Mouse (Mus musculus) cerebellum, postnatal 4 days (tissue): ENCODE measurements around the gene Rhou.
"Not testable (repeated sequence)": the region's sequence is repeated elsewhere in the genome, so short reads cannot be mapped to it uniquely, and the experiment has no call there.

Experiments
- DNase-seq, 2 experiments: peaks; one replicate each; pipeline ENCODE4 v3.0.0; 2022; ENCODE audit warnings: low spot score in 2 of 2, mixed read lengths in 1 of 2

Gene Rhou

DNA sequence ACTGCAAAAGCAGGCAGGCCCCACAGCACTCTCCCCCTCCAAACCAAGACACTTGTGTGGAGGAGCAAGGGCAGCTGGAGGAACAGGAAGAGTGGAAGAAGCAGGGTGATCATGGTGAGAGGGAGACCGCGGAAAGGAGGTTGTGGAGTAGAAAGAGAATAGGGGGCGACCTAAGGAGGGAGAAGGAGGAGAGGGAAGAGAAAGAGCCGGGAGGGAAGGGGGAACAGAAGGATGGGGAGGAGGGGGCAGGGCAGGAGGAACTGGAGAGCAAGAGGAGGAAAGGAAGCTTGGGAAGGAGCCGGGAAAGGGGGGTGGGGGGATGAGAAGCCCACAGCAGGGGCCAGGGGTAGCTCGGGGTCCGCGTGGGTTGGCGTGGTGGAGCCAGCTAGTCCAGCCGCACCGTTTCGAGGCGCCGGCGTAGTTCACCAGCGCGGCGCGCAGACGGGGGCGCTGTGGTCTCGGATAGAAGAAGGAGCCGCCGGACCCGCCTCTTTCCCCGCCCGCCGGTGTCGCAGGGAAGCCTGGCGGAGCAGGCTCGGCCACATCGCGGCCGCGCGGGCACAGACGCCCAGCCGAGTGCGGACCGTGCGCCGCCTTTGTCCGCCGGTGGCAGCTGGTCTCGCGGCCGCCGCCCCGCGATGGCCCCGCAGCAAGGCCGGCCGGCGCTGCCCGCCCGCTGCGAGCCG is at the start of gene Rhou:
Rhou (plus strand) TSS at position 622 of the 686 bp plus-strand sequence.
- DNase-seq, result peak; percentile 89 to 97

DNA sequence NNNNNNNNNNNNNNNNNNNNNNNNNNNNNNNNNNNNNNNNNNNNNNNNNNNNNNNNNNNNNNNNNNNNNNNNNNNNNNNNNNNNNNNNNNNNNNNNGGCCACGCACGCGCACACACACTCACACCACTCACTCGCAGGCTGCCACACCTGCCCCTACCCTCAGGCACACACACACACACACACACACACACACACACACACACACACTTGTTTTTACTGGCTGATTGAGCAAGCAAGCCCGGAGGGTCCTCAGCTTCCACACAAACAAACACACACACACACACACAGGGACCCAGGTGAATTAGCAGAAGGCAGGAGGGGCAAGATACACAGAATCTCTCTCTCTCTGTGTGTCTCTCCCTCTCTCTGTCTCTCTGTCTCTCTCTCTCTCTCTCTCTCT is 41.1 kb upstream of the Rhou start:
- not testable (repeated sequence) for DNase-seq

DNA sequence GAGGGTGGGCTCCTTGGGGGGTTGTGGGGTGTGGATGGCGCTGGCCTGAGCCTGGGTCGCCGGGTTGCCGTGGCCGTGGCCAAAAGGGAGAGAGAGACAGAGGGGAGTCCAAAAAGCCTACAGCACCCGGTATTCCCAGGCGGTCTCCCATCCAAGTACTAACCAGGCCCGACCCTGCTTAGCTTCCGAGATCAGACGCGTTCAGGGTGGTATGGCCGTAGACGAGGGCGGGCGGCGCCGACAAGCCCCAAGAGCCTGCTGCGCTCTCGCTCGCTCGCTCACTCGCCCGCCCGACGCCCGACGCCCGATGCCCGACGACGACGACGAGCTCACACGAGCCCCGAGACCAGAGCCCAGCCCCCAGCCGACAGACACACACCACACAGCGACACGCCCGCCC is 30.2 kb upstream of the Rhou start:
- DNase-seq, result not testable (repeated sequence)

DNA sequence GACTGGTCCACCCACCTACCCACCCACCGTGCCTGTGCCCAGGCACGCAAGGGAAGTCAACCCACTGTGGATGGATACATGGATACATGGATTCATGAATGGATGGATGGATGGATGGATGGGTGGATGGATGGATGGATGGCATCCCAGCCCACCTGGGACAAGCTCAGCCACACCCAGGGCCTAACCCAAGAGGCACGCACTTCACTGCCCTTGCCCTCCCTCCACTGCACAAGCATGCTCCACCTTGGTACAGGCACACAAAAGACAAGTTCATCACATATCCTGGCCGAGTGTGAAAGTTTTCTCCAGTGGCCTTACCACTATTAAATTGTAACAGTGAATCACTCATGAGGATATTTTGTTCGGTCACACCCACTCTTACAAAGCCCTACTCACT is 29.5 kb upstream of the Rhou start:
- no peak for DNase-seq

DNA sequence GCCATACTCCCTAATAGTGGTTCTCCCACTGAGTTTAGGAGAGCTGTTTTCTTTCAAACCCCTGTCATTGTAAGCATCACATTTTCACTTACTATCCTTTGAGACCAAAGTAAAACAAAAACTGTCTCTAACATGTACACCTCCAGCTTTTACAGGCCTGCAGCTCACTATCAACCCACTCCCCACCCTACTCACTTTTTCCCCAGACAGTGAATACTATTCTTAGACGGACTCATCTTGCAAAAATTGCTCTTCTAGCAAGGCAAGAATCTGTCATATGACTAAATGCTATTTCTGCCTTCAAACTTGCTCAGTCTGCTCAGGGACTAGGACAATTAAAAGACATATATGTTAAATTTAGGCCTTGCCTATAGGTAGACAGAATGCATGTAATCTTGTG is 29.0 kb upstream of the Rhou start:
- DNase-seq, result no peak

DNA sequence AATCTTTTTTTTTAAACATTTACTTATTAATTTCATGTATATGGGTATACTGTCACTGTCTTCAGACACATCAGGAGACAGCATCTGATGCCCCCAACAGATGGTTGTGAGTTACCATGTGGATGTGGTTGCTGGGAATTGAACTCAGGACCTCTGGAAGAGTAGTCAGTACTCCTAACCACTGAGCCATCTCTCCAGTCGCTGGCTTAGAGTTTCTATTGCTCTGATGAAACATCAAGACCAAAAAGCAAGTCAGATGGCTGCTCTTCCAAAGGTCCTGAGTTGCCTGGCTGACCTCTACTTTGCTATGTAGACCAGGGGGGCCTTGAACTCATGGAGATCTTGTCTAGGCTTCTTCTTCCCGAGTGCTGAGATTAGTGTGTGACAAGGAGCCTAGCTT is 28.0 kb upstream of the Rhou start:
- DNase-seq, result no peak

DNA sequence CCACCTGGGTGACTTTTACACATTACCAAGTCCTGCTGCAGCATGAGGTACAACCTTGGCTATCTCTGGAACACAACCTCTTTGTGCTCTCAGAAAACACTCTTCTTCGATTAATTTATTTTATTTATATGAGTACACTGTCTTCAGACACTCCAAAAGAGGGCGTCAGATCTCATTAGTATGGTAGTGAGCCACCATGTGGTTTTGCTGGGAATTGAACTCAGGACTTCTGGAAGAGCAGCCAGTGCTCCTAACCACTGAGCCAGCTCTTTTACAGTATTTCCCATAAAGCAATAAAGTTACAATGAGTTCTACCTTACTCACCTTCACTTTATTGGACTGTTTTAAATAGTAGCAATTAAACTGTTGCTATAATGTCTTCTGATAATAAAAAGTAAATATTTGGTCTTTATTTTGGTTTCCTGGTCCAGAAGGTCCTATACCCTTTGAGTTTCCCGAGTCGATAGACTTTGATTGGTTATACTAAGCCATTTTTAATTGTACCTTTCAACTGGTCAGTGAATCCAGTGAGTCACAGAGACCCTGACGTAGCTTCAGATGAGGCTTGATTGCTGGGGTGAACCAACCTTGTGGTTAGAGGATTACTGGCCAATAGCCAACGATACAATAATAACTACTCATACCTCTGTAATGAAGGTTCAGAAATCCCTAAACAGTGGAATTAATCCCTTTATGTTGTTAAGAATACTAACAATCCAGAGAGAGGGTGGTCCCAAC is 26.1 kb upstream of the Rhou start:
- no peak for DNase-seq

DNA sequence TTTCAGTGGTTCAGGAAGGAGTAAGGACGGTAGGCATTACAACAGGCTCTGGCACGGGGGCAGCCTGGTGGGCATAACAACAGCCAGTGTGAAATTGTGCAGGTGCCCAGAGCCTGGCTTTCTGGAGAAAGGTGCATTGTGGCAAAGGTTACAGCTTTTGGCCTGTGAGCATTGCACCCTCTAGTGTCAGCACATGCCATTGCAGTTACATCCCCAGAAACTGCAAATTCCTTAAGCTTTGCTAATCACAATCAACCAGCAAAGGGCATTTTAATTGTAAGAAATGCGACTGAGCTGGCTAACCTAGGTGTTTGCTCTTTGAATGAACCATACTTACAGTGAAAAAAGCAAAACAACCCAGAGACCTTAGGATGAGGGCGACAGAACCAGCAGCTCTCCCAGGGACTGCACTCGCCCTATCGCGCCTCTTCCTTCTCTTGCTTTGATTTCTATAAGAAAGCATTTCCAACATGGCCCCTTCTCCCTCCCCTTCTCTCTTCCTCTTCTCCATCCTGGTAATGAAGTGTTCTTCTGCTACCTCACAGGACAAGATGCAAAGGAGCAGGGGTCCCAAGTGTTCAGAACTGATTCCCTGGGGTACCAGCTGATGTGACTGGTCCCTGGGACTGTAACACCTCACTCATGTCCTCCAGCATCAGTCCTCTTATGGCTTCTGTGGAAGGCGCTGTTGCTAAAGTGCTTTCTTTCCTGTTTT is 25.3 kb upstream of the Rhou start:
- DNase-seq, result peak; percentile 24 to 45

DNA sequence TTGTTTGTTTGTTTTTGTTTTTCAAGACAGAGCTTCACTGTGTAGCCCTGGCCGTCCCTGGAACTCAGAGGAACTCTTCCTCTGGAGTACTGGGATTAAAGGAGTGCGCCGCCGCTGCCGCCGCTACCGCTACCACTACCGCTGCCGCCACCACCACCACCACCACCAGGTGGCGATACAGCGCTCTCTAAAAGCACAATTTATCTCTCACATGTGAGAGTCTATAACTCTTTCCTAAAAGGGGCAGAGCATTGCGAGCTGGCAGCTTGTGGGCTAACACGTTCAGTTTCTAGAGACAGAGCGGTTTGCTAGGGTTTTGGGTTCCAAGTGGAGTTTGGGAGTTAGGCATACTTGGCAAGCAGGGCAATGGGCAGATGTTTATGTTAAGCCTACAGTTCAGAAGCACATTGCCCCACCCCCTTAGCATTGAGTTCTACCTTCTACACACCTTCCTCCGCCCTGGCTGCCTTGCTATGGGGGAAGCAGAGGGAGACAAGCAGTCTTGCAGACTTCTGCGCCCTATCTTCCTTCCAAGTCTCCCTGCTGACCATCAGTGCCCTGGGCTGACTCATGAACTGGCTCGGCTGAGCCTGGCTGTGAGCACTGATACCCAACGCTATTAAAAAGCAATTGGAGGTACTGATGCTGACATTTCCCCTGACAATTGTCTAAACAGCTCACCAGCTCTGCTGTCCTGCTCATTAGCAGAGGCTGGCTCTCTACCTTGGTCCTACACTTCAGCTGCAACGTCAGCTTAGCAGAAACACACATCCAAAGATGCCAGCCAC is 24.6 kb upstream of the Rhou start:
- peak; percentile 68 to 74 for DNase-seq

DNA sequence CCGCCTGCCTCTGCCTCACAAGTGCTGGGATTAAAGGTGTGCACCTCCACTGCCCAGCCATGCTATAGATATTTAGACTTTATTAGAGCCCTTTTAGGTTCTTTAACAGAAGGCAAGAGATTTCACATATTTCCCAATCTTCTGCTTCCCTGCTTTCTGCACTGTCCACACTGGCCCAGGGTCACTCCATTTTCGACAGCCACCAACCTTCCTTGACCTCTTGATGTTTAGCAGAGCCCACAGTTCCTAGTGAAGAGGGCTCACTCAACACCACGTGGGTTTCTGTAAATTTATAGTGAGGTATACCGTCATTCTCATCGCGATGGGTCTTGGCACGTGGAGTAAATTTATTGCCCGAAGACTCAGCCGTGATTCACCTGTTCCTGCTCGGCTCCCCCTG is 23.7 kb upstream of the Rhou start:
- DNase-seq, result no peak

DNA sequence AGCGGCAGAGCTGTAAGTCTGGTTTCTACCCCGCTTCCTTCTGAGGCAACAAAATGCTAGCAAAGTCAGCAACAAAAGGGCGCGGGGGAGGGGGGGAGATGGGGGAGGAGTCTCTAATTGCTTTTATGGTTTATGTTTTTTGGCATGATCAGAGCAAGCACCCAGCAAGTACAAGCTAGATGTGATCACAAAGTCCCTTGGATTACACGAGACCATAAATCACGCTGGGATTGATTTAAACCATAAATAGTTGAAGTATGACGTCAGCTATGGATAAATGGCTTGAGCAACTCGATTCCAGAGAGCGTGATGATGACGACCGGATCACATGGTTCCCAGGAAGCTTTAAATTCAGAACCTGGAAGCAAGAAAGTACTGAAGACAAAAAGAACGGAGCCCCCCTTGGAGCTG is 22.9 kb upstream of the Rhou start:
- no peak for DNase-seq

DNA sequence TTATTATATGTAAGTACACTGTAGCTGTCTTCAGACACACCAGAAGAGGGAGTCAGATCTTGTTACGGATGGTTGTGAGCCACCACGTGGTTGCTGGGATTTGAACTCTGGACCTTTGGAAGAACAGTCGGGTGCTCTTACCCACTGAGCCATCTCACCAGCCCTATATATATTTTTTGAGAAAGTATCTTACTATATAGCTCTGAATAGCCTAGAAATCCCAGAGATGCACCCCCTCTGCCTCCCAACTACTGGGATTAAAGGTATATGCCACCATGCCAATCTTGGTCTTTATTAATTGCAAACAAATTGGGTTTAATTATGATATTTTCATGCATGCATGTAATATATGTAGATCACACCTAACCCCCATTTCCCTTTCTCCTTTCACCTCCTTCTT is 22.0 kb upstream of the Rhou start:
- DNase-seq, result not testable (repeated sequence)

DNA sequence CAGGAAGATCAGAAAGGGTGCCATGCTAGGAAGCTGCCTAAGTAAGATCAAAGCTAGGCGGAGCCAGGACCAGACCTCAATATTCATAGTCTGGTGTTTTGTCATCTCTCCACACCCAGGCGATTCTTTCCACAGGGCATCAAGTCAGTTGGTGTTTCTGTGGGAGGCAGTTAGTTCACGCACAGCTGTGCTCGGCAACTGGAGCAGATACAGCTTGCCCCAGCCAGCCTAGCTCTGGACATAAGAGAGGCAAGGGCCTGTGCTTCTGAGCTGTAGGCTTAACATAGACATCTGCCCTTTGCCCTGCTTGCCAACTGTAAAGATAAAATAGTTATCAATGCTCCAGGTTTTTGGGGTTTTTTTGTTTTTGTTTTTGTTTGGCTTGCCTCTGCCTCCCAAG is 21.5 kb upstream of the Rhou start:
- DNase-seq, result no peak

DNA sequence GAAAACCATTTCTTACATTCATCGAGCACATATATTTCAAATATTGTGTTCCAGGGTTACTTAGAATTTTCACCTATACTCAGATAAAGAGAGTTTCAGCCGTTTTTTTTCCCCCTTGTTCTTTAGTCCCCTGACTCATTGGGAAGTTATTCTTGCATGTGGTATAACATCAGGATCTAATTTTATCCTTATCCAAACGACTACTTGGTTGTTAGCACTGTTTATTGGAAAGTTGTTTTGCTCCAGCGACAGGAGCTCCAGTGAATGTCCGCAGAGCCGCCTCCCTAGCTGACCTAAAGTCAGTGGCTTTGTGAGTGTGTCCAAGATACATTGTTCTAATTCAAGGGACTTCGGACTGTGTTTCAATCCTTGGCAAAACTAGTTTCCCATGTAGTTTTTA is 19.9 kb upstream of the Rhou start:
- DNase-seq, result no peak

DNA sequence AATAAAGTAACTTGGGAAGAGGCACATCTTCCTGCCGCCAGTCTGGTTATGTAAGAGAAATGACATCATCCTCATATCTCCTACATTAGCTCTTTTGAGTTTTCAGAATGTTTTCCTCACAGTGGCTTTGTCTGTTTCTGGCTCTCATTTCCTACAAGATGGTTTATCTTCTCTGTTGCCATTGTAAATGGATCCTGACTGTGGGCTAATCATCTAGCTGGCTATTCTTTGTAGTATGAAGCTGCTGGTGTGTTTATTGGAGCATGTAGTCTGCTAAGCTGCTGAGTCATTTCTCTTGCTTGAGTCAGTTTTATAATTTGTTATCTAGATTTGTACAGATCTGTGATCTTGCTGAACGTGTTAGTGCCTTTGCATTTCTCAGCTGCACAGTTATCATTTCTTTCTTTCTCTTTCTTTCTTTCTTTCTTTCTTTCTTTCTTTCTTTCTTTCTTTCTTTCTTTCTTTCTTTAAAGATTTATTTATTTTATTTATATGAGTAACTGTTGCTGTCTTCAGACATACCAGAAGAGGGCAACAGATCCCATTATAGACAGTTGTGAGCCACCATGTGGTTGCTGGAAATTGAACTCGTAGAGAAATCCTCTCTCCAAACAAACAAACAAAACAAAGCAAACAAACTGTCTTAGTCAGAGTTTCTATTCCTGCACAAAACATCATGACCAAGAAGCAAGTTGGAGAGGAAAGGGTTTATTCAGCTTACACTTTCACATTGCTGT is 19.2 kb upstream of the Rhou start:
- DNase-seq, result no peak

DNA sequence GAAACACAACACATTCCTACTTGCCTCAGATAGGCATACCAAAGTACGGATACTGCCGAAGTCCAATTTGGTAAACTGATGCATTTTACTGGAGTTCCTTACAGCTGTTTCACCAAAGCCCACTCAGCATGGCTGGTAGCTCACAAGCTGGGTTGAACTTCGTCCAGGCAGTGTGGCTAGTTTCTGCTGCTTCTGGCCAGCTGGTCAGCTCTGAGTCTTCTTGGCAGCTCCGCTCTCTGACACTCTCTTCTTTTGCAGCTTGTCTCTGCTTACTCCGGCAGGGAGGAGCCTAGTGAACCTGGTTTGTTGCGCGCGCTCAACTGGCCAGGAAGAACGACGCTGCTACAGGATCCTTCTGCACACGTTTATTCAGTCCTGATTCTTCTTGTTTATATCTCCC is 18.1 kb upstream of the Rhou start:
- DNase-seq, result no peak

DNA sequence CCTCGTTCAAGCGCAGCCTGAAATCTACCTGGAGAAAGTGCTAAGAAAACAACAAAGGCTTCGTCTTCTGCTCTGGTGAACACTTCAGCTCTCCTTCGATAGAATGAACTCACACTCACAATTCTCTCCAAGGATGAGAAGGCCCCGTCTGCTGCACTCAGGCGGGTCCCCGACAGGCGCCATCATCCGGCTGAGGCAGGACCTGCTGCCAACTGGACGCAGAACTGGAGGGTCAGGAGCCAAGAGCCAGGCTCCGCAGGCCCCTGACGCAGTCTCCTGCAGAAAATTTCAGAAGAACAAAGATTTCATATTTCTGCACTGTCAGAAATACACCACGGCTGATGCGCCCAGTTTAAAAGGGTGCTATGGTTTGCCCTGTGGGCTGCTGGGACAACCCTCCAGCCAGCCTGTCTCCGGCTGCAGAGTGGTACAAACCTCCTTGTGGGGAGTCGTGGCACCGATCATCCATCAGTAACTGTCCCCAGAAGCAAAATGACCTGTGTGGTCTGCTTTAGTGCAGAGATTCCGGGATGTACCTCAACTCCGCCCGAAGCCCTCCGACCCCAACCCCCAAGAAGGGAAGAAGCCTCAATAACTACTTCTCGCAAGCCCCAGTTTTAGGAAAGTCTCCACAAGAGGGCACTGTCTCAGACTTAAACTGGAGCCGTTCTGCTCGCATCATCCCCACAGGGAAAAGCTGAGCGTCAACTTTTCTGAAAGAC is 10.2 kb upstream of the Rhou start:
- peak in 1 of 2 experiments; percentile 67 for DNase-seq

DNA sequence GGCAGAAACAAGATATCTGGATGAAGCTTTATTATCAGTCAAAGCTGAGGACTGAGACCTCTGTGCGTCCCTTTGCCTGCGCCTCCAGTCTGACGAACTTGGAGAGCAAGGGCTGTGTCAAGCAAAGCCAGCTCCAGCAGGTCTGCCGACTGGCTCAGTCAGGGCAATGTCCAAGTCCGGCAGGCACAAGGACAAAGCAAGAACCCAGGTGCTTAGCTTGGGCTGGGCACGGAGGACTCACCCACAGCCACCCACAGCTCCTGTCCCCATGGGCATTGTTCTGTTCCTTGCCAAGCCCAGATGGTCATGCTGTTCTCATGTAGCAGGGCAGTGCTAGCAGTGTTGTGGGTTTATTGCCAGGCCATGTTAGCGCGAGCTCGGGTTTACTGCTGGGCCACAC is 8.5 kb upstream of the Rhou start:
- no peak for DNase-seq

DNA sequence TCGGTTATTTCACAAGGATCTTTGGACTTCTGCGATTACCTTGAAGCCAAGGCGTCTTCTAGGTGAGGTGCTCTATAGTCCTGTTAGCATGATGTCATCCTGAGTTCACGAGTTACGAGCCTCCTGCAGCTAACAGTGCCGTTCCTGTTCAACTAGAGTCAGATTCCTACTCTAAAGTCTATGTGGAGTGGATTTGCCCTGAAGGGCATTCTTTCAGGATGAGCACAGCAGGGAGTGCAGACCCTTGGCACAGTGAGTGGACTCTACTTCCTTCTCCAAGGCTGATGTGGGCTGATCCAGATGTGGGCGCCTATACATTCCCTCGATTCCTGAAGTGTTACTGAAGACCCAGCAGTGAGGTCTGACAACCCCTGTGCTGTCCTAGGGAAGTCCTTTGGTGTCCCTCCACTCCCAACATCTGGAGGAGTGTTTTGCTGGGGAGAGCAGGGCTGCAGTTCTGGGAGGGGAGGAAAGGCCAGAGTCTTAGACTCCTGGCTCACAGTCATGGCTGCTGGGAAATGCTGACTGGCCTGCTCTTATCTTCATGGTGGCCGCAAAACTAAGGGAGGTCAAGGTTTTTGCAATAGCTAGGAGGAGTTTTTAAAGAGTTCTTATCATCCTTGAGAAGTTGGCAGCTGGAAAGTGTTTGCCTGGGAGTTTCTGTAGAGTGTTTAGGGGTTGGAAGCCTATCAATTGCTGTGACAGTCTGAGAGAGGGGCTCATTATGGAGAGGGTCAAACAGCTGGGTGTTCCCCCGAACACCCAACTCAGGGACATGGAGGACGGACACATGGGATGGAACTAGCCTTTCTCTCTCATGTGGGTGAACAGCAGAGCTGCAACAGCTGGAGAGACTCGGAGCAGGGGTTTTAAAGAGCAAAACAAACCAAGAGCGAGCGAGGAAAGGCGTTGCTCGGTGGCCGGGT is 5.2 kb upstream of the Rhou start:
- no peak for DNase-seq

DNA sequence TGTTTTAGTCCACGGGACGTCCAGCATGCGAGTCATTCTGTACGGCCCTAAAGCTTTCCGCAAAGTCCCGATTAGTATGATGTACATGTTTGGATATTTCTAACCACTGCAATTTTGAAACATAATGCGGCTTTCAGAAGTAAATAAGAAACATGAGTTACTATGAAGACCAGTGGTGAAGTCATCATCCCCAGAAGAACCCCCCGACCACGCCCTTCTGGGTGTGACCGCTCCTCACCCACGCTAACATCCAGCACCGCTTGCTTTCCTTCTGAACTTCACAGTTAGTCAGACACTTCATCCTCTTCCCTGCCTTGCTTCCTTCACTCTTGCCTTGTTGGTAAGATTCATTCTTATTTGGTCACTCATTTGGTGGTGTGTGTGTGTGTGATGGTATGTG is 4.2 kb upstream of the Rhou start:
- DNase-seq, result no peak
